Mouse (Mus musculus) intestine, embryonic 16.5 days (tissue): ENCODE measurements around the gene Zbtb46. TPM values are rescaled to one million over a fixed set of nuclear protein-coding genes. Genes with fewer than 3 reads are reported as not detected.
A peak's percentile ranks its signal among the peaks of the same experiment; 100 is the strongest.

Experiments used
- ATAC-seq: fragments of 200-750 bp; cut with Nextera tagmentation; 2 replicates; pipeline ENCODE4 v1.8.0; 2017; ENCODE audit warnings: moderate TSS enrichment, moderate library complexity
- H3K27ac ChIP-seq: fragments of 300-500 bp; sonication (generic); 2 replicates; pipeline ENCODE4 v1.5.1; 2014; ENCODE audit warnings: mild to moderate bottlenecking, low read length
- H3K27me3 ChIP-seq: fragments of 300-500 bp; sonication (generic); replicated peaks from 2 replicates; pipeline ENCODE4 v1.6.1; 2014; ENCODE audit warnings: low read length, control low read depth, mixed read lengths; ENCODE audit not compliant: control insufficient read depth, insufficient read depth
- H3K36me3 ChIP-seq: fragments of 300-500 bp; sonication (generic); 2 replicates; pipeline ENCODE4 v1.6.1; 2014; ENCODE audit warnings: low read length, control low read depth; ENCODE audit not compliant: control insufficient read depth, insufficient read depth
- H3K4me1 ChIP-seq: fragments of 300-500 bp; sonication (generic); 2 replicates; pipeline ENCODE4 v1.6.1; 2014; ENCODE audit warnings: low read length, control low read depth, mixed read lengths; ENCODE audit not compliant: control insufficient read depth, insufficient read depth
- H3K4me2 ChIP-seq: fragments of 300-500 bp; sonication (generic); 2 replicates; pipeline ENCODE4 v1.6.1; 2014; ENCODE audit warnings: low read depth, low read length, control low read depth
- H3K4me3 ChIP-seq: fragments of 300-500 bp; sonication (generic); 2 replicates; pipeline ENCODE4 v1.5.1; 2014; ENCODE audit warnings: mild to moderate bottlenecking, low read length
- H3K9ac ChIP-seq: fragments of 300-500 bp; sonication (generic); 2 replicates; pipeline ENCODE4 v1.6.1; 2014; ENCODE audit warnings: low read depth, low read length
- H3K9me3 ChIP-seq: fragments of 300-500 bp; sonication (generic); 2 replicates; pipeline ENCODE4 v1.6.1; 2016; ENCODE audit warnings: low read length, control low read depth; ENCODE audit not compliant: control insufficient read depth
- WGBS: fragments of 180-500 bp; shearing (Covaris S2); extraction: QIAGEN DNeasy Blood & Tissue Kit; methylation state at CpG from one replicate; pipeline ENCODE4 v1.1.7; 2014; 5-methylcytosine and 5-hydroxymethylcytosine counted together
- polyA plus RNA-seq: library from polyadenylated mRNA; unstranded; fragments of >200 nt; fragmentation: Nextera tagmentation; extraction: Ambion mirVana; gene quantifications from 2 replicates; pipeline ENCODE4 v1.2.1, GENCODE M21; 2015

Gene Zbtb46
- polyA plus RNA-seq, 1 experiment from 2014 or later: 6.5 TPM

- 63% methylated on average over 2 of the region's 2 CpGs for WGBS
- H3K9ac ChIP-seq: no peak overlapping the region
- H3K27ac ChIP-seq: no peak overlapping the region
- no peaks in the 10 kb centered on the region for H3K9me3 ChIP-seq
- no peak overlapping the region for H3K4me3 ChIP-seq
- H3K27me3 ChIP-seq: no peaks in the 10 kb centered on the region
- H3K4me2 ChIP-seq: no peak overlapping the region
- peaks cover 11% of the 10 kb centered on the region; the same call in 1 of the 2 replicates for H3K4me1 ChIP-seq
- no peak for ATAC-seq
- no peaks in the 10 kb centered on the region for H3K36me3 ChIP-seq
Observed at GRCm38 (mm10) chr2:181470285-181470684, 11.1 kb upstream of the Zbtb46 start.

GRCm38 (mm10) chr2:181465423-181465822 lies 6.2 kb upstream of the Zbtb46 start:
- 61% methylated on average over 3 of the region's 3 CpGs for WGBS
- ATAC-seq: no peak

GRCm38 (mm10) chr2:181463008-181463738 lies 3.9 kb upstream of the Zbtb46 start:
- Histone ChIP-seq H3K9ac (no peak overlapping the region), H3K9me3 (no peaks in the 10 kb centered on the region), H3K27ac (no peak overlapping the region), H3K27me3 (peaks cover 20% of the 10 kb centered on the region), H3K4me2 (no peak overlapping the region), H3K4me1 (0 out of 2 replicates have a peak, but pooled peaks cover 4% of the 10 kb centered on the region), H3K36me3 (no peaks in the 10 kb centered on the region), H3K4me3 (no peak overlapping the region)
- 40% methylated on average over 7 of the region's 7 CpGs for WGBS
- ATAC-seq: no peak

More at GRCm38 (mm10) chr2:181465423-181465822, 6.2 kb upstream of the Zbtb46 start:
- Histone ChIP-seq H3K9ac (no peak overlapping the region), H3K27ac (no peak overlapping the region), H3K4me1 (peaks cover 2% of the 10 kb centered on the region; the same call in 1 of the 2 replicates), H3K4me3 (no peak overlapping the region), H3K27me3 (peaks cover 7% of the 10 kb centered on the region; the same call in 1 of the 2 replicates), H3K4me2 (no peak overlapping the region), H3K36me3 (no peaks in the 10 kb centered on the region), H3K9me3 (no peaks in the 10 kb centered on the region)

- Histone ChIP-seq H3K4me3 (no peak overlapping the region), H3K9ac (no peak overlapping the region), H3K9me3 (no peaks in the 10 kb centered on the region), H3K4me2 (no peak overlapping the region), H3K4me1 (0 out of 2 replicates have a peak, but pooled peaks cover 6% of the 10 kb centered on the region), H3K36me3 (no peaks in the 10 kb centered on the region), H3K27ac (no peak overlapping the region), H3K27me3 (peaks cover 20% of the 10 kb centered on the region)
- ATAC-seq: no peak
- WGBS: 77% methylated on average over 1 of the region's 1 CpGs
Observed at GRCm38 (mm10) chr2:181462604-181463003, 3.4 kb upstream of the Zbtb46 start.

GRCm38 (mm10) chr2:181461536-181462100 lies 2.4 kb upstream of the Zbtb46 start:
- Histone ChIP-seq H3K9ac (no peak overlapping the region), H3K4me2 (no peak overlapping the region), H3K36me3 (no peaks in the 10 kb centered on the region), H3K4me3 (no peak overlapping the region), H3K27me3 (peaks cover 20% of the 10 kb centered on the region), H3K9me3 (no peaks in the 10 kb centered on the region), H3K27ac (no peak overlapping the region), H3K4me1 (0 out of 2 replicates have a peak, but pooled peaks cover 6% of the 10 kb centered on the region)
- 91% methylated on average over 1 of the region's 1 CpGs for WGBS
- no peak for ATAC-seq

- under 1% methylated on average over 68 of the region's 71 CpGs for WGBS
- peak overlapping the region; percentile 50 for H3K27ac ChIP-seq
- H3K36me3 ChIP-seq: no peaks in the 10 kb centered on the region
- H3K4me1 ChIP-seq: 0 out of 2 replicates have a peak, but pooled peaks cover 6% of the 10 kb centered on the region
- peak overlapping the region; percentile 69 for H3K9ac ChIP-seq
- H3K9me3 ChIP-seq: no peaks in the 10 kb centered on the region
- peak overlapping the region; percentile 99 for H3K4me2 ChIP-seq
- peak; percentile 64 for ATAC-seq
- H3K4me3 ChIP-seq: peak overlapping the region; percentile 89
- peaks cover 20% of the 10 kb centered on the region for H3K27me3 ChIP-seq
Observed at GRCm38 (mm10) chr2:181459673-181460621, 721 bp upstream of the Zbtb46 start.

- Histone ChIP-seq H3K36me3 (no peaks in the 10 kb centered on the region), H3K27me3 (peaks cover 20% of the 10 kb centered on the region), H3K4me3 (peak overlapping the region; percentile 89), H3K27ac (peak overlapping the region; percentile 19; the same call in 1 of the 2 replicates), H3K9me3 (no peaks in the 10 kb centered on the region), H3K4me2 (peak overlapping the region; percentile 99), H3K9ac (peak overlapping the region; percentile 77), H3K4me1 (0 out of 2 replicates have a peak, but pooled peaks cover 6% of the 10 kb centered on the region)
- ATAC-seq: no peak; the same call in 1 of the 2 replicates
- under 1% methylated on average over 55 of the region's 72 CpGs for WGBS
Observed at GRCm38 (mm10) chr2:181458411-181459152, 644 bp downstream of the Zbtb46 start.

- Histone ChIP-seq H3K27ac (no peak overlapping the region), H3K4me1 (0 out of 2 replicates have a peak, but pooled peaks cover 6% of the 10 kb centered on the region), H3K9ac (peak overlapping the region; percentile 77; the same call in 1 of the 2 replicates), H3K9me3 (no peaks in the 10 kb centered on the region), H3K27me3 (peaks cover 20% of the 10 kb centered on the region), H3K4me3 (peak overlapping the region; percentile 89), H3K36me3 (no peaks in the 10 kb centered on the region), H3K4me2 (peak overlapping the region; percentile 99)
- 6% methylated on average over 15 of the region's 15 CpGs for WGBS
- no peak for ATAC-seq
Observed at GRCm38 (mm10) chr2:181457831-181458230, 1.4 kb downstream of the Zbtb46 start.
